20 mouse cellular contexts compared by ENCODE assay signal in the genomic region with DNA sequence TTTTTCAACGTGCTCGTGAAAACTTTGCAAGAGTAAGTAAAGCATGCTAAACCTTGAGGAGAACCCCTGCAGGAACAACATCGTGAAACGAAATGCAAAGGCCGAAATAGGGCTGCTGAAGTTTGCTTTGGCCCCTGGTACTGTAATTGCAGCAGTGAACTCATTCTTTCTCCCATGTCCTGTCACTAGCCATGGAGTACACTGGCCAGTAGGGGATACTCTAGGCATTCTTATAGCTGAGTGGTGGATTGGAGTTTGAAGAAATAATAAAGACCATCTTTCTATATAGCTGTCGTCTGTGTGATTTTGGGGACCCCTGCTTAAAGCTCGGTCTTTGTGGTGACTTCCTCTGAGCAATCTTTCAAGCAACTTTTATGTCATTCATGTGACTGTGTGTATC.
DNase-seq lines count a peak whose midpoint lies in the region; ATAC-seq and TF ChIP-seq lines count a peak whose summit lies in the region.
"Had no signal": no experiment of that assay in that cellular context is flagged by ENCODE, and none has a peak within 500 bp of the region (broad histone marks: within the 10 kb centered on the region; RNA-seq: fewer than 3 reads in every experiment).

No protein-coding gene starts in this region.

- in situ Hi-C loops in Patski (cut with MboI; ENCODE audit: low pct_unique_long_range_greater_than_20kb): no loop called here

- no peak overlapping the region for H3K27ac ChIP-seq in cerebellum, adult 2 months (ENCODE audit: insufficient read depth, low read length)
- H3K27ac ChIP-seq in intestine, postnatal 0 days (ENCODE audit: low read depth, low read length): no peak overlapping the region
- no peak overlapping the region for H3K27ac ChIP-seq in intestine, embryonic 16.5 days (ENCODE audit: low read length)
- H3K27ac ChIP-seq in liver, embryonic 14.5 days: no peak overlapping the region
- H3K27ac ChIP-seq in liver, embryonic 12.5 days: no peak overlapping the region
- H3K27ac ChIP-seq: embryonic facial prominence, embryonic 13.5 days; forebrain, embryonic 10.5 days; heart, embryonic 13.5 days; kidney, embryonic 15.5 days; neural tube, embryonic 12.5 days; stomach, embryonic 15.5 days had no signal

- no peak for TF ChIP-seq POLR2A in cerebellum, adult 2 months (IDR thresholded peaks at IDR 0.05; ENCODE audit: borderline replicate concordance, insufficient read depth, low read length)

- H3K36me3 ChIP-seq in intestine, postnatal 0 days (ENCODE audit: control insufficient read depth, insufficient read depth): no peaks in the 10 kb centered on the region
- H3K36me3 ChIP-seq in intestine, embryonic 16.5 days (ENCODE audit: control insufficient read depth, insufficient read depth, low read length): no peaks in the 10 kb centered on the region
- no peaks in the 10 kb centered on the region for H3K36me3 ChIP-seq in liver, embryonic 14.5 days (replicated peaks; ENCODE audit: control insufficient read depth, insufficient read depth, low read depth)
- H3K36me3 ChIP-seq in liver, embryonic 12.5 days: no peaks in the 10 kb centered on the region
- H3K36me3 ChIP-seq: embryonic facial prominence, embryonic 13.5 days; forebrain, embryonic 10.5 days; heart, embryonic 13.5 days; kidney, embryonic 15.5 days; neural tube, embryonic 12.5 days; stomach, embryonic 15.5 days had no signal

- peaks cover 3% of the 10 kb centered on the region; the same call in 1 of the 2 replicates for H3K4me1 ChIP-seq in cerebellum, adult 2 months (ENCODE audit: control insufficient read depth, insufficient read depth, low read length)
- no peaks in the 10 kb centered on the region for H3K4me1 ChIP-seq in intestine, postnatal 0 days (replicated peaks; ENCODE audit: control insufficient read depth, insufficient read depth, low read length)
- no peaks in the 10 kb centered on the region for H3K4me1 ChIP-seq in intestine, embryonic 16.5 days (ENCODE audit: control insufficient read depth, insufficient read depth, low read length)
- H3K4me1 ChIP-seq in liver, embryonic 14.5 days (replicated peaks; ENCODE audit: control insufficient read depth in 2 of 2, insufficient read depth in 2 of 2, low read length in 1 of 2): no peaks in the 10 kb centered on the region
- H3K4me1 ChIP-seq in liver, embryonic 12.5 days: no peaks in the 10 kb centered on the region
- H3K4me1 ChIP-seq: forebrain, embryonic 10.5 days; heart, embryonic 13.5 days; kidney, embryonic 15.5 days; neural tube, embryonic 12.5 days; stomach, embryonic 15.5 days had no signal

- H3K4me3 ChIP-seq in cerebellum, adult 2 months (replicated peaks; ENCODE audit: insufficient read depth, low read depth, low read length): no peak overlapping the region
- H3K4me3 ChIP-seq in intestine, postnatal 0 days (ENCODE audit: low read depth, low read length): no peak overlapping the region
- no peak overlapping the region for H3K4me3 ChIP-seq in intestine, embryonic 16.5 days (ENCODE audit: low read length)
- no peak overlapping the region for H3K4me3 ChIP-seq in liver, embryonic 14.5 days (ENCODE audit: insufficient read depth in 1 of 2, low read depth in 2 of 2, low read length in 2 of 2)
- H3K4me3 ChIP-seq in liver, embryonic 12.5 days: no peak overlapping the region
- H3K4me3 ChIP-seq: embryonic facial prominence, embryonic 13.5 days; forebrain, embryonic 10.5 days; heart, embryonic 13.5 days; kidney, embryonic 15.5 days; neural tube, embryonic 12.5 days; stomach, embryonic 15.5 days had no signal

- 88% methylated on average over 7 of the region's 7 CpGs for WGBS in cerebellum, adult 2 months
- 74% methylated on average over 7 of the region's 7 CpGs for WGBS in intestine, postnatal 0 days
- 79% methylated on average over 7 of the region's 7 CpGs for WGBS in intestine, embryonic 16.5 days
- 68% methylated on average over 7 of the region's 7 CpGs for WGBS in liver, embryonic 14.5 days (ENCODE audit: insufficient replicate concordance)
- 75% methylated on average over 7 of the region's 7 CpGs for WGBS in liver, embryonic 12.5 days (ENCODE audit: insufficient replicate concordance)

- peak; percentile 25; the same call in 1 of the 2 replicates for TF ChIP-seq CTCF in cerebellum, adult 2 months (IDR thresholded peaks at IDR 0.05; ENCODE audit: borderline replicate concordance, insufficient read depth, low read depth, low read length)
- peak; percentile 72 for TF ChIP-seq CTCF in intestine, postnatal 0 days (IDR thresholded peaks at IDR 0.05; ENCODE audit: low read depth)
- TF ChIP-seq CTCF in liver, embryonic 14.5 days (IDR thresholded peaks at IDR 0.05; ENCODE audit: low read depth): peak; percentile 29; the same call in 1 of the 2 replicates
- peak; percentile 48 for TF ChIP-seq CTCF in Patski (IDR thresholded peaks at IDR 0.05)

- no peak for ATAC-seq in intestine, postnatal 0 days
- no peak for ATAC-seq in intestine, embryonic 16.5 days
- no peak for ATAC-seq in liver, embryonic 14.5 days (ENCODE audit: insufficient read depth)
- no peak for ATAC-seq in liver, embryonic 12.5 days
- no peak for ATAC-seq in Patski
- no peak for ATAC-seq in megakaryocyte, adult 5-6 weeks (ENCODE audit: poor library complexity, severe bottlenecking)
- ATAC-seq: midbrain, embryonic 16.5 days had no signal

- CTCF ChIA-PET in Patski (lab: Charles Lee): interaction anchor here (0.8 to 1.3 kb wide), 2 partner anchors 22 to 112 kb away, joined by 3 read pairs; no protein-coding TSS in a partner anchor

- POLR2A ChIA-PET in Patski (lab: Charles Lee): no interaction called here

- H3K9ac ChIP-seq in intestine, postnatal 0 days (ENCODE audit: low read depth, low read length): no peak overlapping the region
- no peak overlapping the region for H3K9ac ChIP-seq in intestine, embryonic 16.5 days (ENCODE audit: low read depth, low read length)
- no peak overlapping the region for H3K9ac ChIP-seq in liver, embryonic 14.5 days (replicated peaks)
- H3K9ac ChIP-seq in liver, embryonic 12.5 days: no peak overlapping the region
- H3K9ac ChIP-seq: embryonic facial prominence, embryonic 13.5 days; heart, embryonic 13.5 days; kidney, embryonic 15.5 days; neural tube, embryonic 12.5 days; stomach, embryonic 15.5 days had no signal

- H3K27me3 ChIP-seq in cerebellum, adult 2 months (ENCODE audit: control insufficient read depth, insufficient read depth, low read length): no peaks in the 10 kb centered on the region
- H3K27me3 ChIP-seq in intestine, postnatal 0 days (replicated peaks; ENCODE audit: control insufficient read depth, insufficient read depth, low read length): no peaks in the 10 kb centered on the region
- H3K27me3 ChIP-seq in intestine, embryonic 16.5 days (replicated peaks; ENCODE audit: control insufficient read depth, insufficient read depth, low read length): no peaks in the 10 kb centered on the region
- H3K27me3 ChIP-seq in liver, embryonic 14.5 days (ENCODE audit: control insufficient read depth, insufficient read depth, low read length): no peaks in the 10 kb centered on the region
- no peaks in the 10 kb centered on the region for H3K27me3 ChIP-seq in liver, embryonic 12.5 days (replicated peaks)
- no peaks in the 10 kb centered on the region for H3K27me3 ChIP-seq in Patski
- H3K27me3 ChIP-seq: embryonic facial prominence, embryonic 13.5 days; heart, embryonic 13.5 days; kidney, embryonic 15.5 days; neural tube, embryonic 12.5 days; stomach, embryonic 15.5 days had no signal

- no peak for DNase-seq in cerebellum, adult 2 months
- no peak for DNase-seq in cerebellum, postnatal 36 days
- no peak for DNase-seq in liver, embryonic 14.5 days (ENCODE audit: low read depth in 3 of 3, low spot score in 3 of 3)
- DNase-seq in Patski (ENCODE audit: low read depth, low spot score): no peak
- DNase-seq: adrenal gland, postnatal 25 days; cerebellum, postnatal 14 days; gastrocnemius, postnatal 14 days; layer of hippocampus, postnatal 36 days; thymus, postnatal 36 days had no signal

- no peak for TF ChIP-seq EP300 in liver, embryonic 14.5 days (IDR thresholded peaks at IDR 0.05; ENCODE audit: low read depth)

- no peak overlapping the region for H3K4me2 ChIP-seq in intestine, postnatal 0 days (replicated peaks; ENCODE audit: low read depth)
- H3K4me2 ChIP-seq in intestine, embryonic 16.5 days (ENCODE audit: low read depth, low read length): no peak overlapping the region
- no peak overlapping the region for H3K4me2 ChIP-seq in liver, embryonic 14.5 days (ENCODE audit: low read depth)
- H3K4me2 ChIP-seq in liver, embryonic 12.5 days: no peak overlapping the region
- H3K4me2 ChIP-seq: embryonic facial prominence, embryonic 13.5 days; heart, embryonic 13.5 days; kidney, embryonic 15.5 days; neural tube, embryonic 12.5 days; stomach, embryonic 15.5 days had no signal

- no peaks in the 10 kb centered on the region for H3K9me3 ChIP-seq in intestine, postnatal 0 days (ENCODE audit: control insufficient read depth)
- H3K9me3 ChIP-seq in intestine, embryonic 16.5 days (ENCODE audit: control insufficient read depth, low read length): no peaks in the 10 kb centered on the region
- H3K9me3 ChIP-seq in liver, embryonic 14.5 days (ENCODE audit: control insufficient read depth, low read length): no peaks in the 10 kb centered on the region
- H3K9me3 ChIP-seq in liver, embryonic 12.5 days (replicated peaks): no peaks in the 10 kb centered on the region
- H3K9me3 ChIP-seq: embryonic facial prominence, embryonic 13.5 days; forebrain, embryonic 10.5 days; heart, embryonic 13.5 days; kidney, embryonic 15.5 days; neural tube, embryonic 12.5 days; stomach, embryonic 15.5 days had no signal
